Mouse (Mus musculus): ENCODE measurements around the gene Upf2.
"Not testable (repeated sequence)": the region's sequence is repeated elsewhere in the genome, so short reads cannot be mapped to it uniquely, and the experiment has no call there.

Gene Upf2

GRCm38 (mm10) chr2:6071598-6072440 lies 120.5 kb downstream of the Upf2 start:
- DNase-seq (ENCODE audit: low spot score in 2 of 2): no peak

DNA sequence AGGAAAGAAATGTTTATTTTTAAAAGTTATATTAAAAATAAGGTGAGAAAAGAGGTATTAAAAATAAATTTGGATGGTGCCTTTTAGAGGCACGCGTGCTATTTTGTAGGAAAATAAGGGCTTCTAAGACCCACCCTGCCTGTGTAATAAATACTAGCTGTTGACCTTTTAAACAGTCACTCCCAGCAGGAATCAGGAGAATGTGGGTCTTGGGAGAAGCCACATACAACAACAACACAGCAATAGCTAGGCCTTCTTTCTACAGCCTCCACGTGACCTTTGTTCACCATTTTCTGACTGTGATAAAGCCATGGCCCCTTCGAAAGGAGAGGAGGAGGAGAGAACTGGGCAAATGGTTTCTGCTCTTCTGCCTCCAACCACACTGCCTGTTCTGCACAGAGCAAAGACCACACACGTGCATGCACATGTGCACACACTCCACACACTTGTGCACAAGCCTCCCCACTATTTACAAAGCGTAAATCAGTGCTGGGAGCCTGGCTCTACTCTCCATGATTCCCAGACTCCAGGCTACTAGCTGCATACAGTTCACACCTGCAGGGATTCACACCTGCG lies 121.5 kb downstream of the Upf2 start:
- no peak for DNase-seq (ENCODE audit: low spot score in 2 of 2)

DNA sequence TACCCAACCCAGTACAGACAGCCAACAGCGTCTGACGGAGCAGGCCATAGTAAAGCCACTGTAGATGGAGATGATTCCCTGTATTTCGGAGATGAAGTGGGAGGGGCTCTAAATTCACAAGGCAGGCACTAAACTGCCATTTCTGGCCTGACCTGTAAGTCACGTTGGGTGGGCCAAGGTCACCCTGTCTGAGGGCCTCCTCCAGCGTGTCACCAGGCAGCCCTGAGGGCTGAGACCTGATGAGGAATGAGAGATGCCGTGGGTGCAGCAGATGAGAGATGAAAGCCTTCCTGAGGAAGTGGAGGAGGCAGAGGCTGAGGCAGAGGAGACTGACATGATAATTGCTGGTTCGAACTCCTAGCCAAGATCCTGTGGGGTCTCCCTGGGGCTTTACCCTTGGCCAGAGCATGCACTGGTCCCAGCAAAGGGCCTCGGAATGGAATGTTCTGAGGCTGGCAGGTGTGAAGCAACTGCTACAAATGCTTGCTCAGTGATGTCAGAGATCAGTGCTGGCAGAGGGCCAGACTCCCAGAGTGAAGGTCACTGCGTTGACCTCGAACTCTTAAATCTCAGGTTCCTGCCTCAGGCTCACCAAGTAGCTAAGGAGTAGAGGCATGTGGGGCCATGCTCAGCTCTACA lies 123.7 kb downstream of the Upf2 start:
- DNase-seq (ENCODE audit: low spot score in 2 of 2): no peak

- no peak for DNase-seq (ENCODE audit: low spot score in 2 of 2)
Observed at GRCm38 (mm10) chr2:6075530-6075896, 124.2 kb downstream of the Upf2 start.

DNA sequence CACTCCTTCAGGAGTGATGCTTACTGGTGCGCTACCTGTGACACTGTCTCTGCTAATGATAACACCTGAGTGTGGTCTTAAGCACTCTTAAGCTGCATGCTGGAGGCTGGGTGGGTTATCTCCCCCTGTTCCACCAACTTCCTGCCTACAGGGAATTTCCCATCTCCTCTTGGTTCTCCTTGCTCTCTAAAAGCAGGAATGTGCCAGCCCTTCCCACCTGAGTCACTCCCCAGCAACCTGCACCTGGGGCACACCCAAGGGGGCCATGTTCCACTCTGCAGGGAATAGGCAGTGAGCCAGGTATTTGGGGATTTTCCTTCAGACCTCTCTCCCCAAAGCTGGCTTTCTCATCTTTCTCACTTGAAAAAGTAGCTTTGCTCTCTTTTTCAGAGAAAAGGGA lies 128.8 kb downstream of the Upf2 start:
- DNase-seq (ENCODE audit: low spot score in 2 of 2): no peak

DNA sequence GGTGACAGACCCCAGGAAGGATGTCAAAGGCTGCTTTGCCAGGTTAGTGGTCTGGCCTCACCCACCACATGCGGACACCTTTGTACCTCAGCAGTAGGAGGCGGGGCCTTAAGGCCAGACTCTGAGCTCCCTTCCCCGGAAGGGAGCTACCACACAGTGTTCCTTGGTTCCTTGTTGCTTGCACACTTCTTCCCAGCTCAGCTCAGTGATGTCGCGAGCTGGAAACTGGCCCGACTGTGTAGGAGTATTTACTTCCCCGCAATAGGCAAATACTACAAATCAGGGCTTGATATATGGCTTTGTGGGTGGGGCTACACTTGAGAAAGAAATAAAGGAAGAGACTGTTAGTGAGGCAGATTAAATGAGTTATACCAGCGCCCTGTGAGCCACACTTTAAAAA lies 129.8 kb downstream of the Upf2 start:
- no peak for DNase-seq (ENCODE audit: low spot score in 2 of 2)

DNA sequence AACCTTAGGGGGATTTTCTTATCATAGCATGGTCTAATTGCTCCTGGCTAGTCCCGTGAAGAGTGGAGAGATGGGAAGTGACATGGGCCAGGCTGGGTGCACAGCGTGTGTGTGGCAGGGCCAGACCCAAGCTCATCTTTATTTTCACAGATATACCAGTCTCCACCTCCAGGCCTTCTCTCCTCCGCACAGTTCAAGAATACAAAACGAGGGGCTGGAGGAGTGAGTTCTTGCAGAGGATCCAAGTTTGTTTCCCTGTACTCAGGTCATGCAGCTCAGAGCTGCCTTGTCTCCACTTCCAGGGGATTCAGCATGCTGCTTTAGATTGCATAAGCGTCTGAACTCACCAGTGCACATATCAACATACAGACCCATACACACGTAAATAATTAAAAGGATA lies 131.3 kb downstream of the Upf2 start:
- no peak for DNase-seq (ENCODE audit: low spot score in 2 of 2)

DNA sequence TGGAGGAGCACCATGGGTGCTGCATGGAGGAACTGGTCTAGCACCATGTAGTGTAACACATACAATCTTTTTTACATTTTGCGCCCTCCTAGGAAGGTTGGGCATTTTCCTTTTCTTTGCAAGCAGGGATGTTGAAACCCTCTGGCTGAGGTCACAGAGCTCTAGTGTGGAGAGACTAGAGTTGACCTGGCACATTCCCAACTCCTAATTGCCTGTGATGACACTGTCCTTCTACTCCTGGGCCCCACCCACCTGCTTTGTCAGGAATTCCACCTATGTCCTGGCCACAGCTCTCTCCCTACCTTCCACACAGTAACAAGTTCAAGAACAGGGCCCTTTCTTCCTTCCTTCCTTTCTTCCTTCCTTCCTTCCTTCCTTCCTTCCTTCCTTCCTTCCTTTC lies 132.4 kb downstream of the Upf2 start:
- no peak for DNase-seq (ENCODE audit: low spot score in 2 of 2)

GRCm38 (mm10) chr2:6085622-6086530 lies 134.6 kb downstream of the Upf2 start:
- no peak for DNase-seq (ENCODE audit: low spot score in 2 of 2)

DNA sequence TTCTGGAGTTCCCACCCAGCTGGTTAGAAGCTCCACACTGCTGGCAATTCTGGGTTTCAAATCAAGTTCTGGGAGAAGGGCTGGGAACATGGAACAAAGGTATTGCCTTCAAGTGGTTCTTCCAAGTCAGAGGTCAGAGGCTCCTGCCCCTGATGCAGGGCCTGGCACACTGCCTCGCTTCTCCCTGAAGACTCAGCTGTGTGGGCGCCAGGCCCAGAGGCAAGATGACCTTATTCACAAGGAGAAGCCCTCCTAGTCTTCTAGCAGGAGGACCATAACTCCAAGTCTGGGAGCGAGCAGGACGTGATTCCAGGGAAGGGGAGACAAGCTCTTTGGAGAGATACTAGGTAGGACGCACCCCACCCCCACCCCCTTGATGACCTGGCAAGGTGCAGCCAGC lies 135.9 kb downstream of the Upf2 start:
- no peak for DNase-seq (ENCODE audit: low spot score in 2 of 2)

DNA sequence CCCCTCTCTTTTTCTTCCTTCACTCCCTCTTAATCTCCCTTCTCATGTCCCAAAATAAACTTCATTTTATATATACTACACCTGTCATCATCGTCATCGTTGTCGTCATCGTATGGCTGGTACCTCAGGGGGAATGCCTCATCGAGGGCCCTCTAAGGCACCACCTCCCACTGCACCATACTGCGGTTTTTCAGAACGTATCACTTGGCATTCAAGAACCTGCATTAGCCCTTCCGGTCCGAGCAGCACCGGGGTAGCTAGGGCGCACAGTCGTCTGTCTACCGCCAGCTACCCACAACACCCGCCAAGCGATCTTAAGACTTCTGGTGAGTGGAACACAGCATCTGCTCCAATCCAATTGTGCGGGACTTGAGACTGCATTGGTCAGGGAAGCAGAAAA lies 138.7 kb downstream of the Upf2 start:
- not testable (repeated sequence) for DNase-seq (ENCODE audit: low spot score in 2 of 2)

- no peak for DNase-seq (ENCODE audit: low spot score in 2 of 2)
Observed at GRCm38 (mm10) chr2:6097113-6097716, 145.9 kb downstream of the Upf2 start.

DNA sequence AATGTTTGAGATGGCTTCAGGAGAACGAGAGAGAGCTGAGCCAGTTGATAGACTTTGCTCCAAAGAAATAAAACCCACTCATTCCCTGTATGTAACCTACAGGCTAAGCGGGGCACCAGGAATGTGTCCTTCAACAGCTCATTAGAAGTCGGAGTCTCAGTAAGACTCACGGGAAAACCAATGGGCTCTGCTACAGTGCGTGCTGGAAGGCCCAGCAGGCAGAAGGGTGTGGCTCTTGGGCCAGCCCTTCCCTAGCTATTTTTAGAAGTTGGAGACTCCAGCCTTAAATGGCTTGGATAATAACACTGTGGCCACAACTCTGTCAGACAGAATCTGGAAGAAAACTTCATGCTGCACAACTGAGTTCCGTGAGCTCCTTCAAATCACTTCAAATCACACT lies 147.7 kb downstream of the Upf2 start:
- no peak for DNase-seq (ENCODE audit: low spot score in 2 of 2)

DNA sequence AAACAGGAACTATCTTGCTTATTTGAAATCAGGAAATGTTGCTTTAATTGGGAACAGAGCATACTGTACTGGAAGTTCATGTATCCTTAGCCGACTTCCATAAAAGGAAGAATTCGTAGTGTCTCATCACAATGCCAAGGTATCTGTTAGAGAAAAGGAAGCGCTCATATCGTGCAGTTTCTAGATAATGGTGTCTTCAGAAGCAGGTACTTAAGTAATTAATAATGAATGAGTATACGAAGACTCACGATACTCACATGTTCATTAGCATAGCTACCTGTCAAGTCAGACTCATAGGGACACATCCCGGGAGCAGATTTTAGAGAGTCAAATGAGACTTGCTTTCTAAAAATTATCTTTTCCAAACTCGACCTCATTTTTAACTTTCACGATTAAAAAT lies 148.2 kb downstream of the Upf2 start:
- no peak for DNase-seq (ENCODE audit: low spot score in 2 of 2)

GRCm38 (mm10) chr2:6100027-6100749 lies 148.9 kb downstream of the Upf2 start:
- no peak for DNase-seq (ENCODE audit: low spot score in 2 of 2)

DNA sequence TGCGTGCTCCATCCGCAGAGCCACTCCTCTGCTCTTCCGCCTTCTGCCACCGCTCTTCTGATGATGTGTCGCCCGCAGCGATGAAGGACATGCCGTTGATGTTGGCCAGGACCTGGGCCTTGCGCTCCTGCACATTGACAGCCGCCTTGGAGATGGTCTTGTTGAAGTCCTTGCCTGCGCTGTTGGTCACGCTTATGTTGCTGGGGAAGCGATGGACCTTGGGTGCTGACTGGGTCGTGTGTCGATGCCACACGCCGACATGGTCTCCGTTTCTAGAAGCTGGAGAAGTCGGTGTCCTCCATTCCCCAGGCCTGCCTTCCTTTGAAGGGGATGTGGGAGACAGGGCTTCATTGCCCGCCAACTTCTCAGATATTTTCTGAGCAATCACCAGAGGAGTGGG lies 149.5 kb downstream of the Upf2 start:
- DNase-seq (ENCODE audit: low spot score in 2 of 2): no peak

GRCm38 (mm10) chr2:6105437-6105836 lies 154.2 kb downstream of the Upf2 start:
- no peak for DNase-seq (ENCODE audit: low spot score in 2 of 2)

Data from right cerebral cortex, postnatal 36 days (tissue).